Mouse (Mus musculus): ENCODE data around the gene Ebp.
A peak's percentile ranks its signal among the peaks of the same experiment; 100 is the strongest.

Ebp gene

DNA sequence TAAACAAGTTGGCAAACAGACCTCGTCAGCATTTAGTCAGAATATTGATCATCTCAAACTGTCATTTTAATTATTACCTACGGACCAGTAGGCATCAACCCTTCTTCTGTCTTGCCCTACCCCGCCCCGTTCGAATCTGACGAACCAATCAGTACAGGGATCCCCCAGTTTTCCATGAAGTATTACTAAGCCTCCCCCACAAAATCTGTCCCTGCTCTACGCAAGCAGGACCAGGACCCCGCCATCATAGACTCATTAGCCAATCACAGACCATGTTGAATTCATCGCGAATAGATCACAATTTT, at the start of gene Ebp:
Ebp (minus strand) TSS at position 94 of the 305 bp plus-strand sequence.
- no peak for DNase-seq

DNA sequence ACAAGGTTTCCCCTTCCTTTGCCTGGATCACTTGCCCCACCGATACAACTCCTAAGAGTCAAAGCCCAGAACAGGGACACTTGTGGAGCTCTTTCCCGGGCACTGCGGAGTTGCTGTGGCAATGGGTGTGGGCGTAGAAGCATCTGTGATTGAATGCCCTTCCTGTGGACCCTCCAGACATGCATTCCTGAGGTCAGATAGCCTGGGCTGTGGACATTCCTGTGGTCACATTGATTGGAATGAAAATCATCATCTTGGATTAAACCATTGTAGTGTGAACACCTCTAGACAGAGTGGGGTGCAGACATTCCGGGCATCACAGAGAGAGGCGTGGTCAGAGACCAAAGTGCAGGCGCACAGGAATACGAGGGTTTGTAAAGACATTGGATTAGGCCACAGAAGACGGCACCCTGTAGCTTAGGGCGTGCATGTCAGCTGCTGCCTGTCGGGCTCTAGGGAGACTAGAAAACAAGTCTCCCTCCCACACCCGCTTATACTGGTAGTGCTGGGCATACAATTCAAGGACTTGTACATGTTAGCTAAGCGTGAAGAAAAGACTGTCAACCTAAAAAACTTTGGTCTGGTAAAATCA, 45.6 kb upstream of the Ebp start:
- no peak for DNase-seq

DNA sequence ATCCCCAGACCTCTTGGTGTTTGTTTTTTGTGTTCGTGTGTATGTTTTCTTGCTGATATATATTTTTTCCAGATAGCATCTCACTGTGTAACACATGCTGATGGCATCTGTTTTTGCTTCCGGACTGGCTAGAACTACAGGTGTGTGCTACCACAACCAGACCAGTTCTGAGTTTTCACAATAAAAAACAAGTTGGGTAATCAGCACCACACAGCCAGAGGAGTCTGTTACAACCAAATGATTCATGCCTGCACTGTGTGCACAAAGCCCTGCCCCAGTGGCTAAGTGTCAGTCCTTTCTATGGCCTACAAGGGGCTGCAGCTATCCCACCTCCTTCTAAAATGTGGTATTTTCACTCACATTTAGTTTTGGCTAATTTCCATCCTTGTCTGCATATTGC, 43.4 kb upstream of the Ebp start:
- no peak for DNase-seq

DNA sequence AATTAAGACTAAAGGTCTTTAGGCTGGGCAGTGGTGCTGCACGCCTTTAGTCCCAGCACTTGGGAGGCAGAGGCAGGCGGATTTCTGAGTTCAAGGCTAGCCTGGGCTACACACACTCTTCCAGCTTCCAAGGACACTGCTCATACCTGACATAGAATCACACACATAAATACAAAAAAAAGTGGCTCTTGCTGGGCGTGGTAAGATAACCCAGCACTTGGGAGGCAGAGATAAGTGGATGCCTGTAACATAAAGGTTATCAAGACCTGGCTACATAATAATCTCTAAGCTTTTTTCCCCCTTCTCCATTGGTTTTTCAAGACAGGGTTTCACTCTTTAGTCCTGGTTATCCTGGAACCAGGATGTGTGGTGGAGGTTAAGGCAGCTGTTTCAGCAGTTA, 40.3 kb upstream of the Ebp start:
- DNase-seq: no peak

DNA sequence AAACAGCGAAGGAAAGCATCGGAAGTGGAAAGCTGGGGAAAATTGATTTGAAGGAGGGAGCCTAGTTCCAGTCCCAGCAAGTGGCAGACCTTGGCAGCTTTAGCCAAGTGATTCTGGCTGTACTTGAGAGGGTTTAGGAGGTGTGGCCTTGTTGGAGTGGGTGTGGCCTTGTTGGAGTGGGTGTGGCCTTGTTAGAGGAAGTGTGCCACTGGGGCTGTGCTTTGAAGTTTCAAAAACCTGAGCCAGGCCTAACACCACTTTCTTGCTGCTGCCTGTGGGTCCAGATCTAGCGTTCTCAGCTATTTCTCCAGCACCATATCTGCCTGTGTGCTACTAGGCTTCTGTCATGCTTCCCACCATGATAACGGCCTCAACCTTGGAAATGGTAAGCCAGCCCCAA, 37.0 kb upstream of the Ebp start:
- no peak for DNase-seq

DNA sequence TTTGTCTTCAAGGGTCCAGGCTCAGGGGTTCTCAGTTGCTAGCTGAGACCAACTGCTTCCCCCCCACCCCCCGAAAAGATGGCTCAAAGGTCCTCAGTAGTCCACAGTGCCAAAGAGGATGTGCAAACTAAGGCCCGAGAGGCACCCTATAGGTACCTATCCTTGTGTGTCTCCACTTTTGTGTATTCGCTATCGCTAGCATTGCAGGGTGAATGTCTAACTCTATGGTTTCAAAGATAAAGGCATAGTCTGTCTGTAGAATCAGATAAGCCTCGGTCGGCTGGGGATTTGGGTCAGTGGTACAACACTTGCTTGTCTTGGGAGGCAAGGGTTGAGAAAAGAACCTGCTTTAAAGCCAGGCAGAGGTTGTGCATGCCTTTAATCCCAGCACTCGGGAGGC, 30.2 kb upstream of the Ebp start:
- no peak for DNase-seq

DNA sequence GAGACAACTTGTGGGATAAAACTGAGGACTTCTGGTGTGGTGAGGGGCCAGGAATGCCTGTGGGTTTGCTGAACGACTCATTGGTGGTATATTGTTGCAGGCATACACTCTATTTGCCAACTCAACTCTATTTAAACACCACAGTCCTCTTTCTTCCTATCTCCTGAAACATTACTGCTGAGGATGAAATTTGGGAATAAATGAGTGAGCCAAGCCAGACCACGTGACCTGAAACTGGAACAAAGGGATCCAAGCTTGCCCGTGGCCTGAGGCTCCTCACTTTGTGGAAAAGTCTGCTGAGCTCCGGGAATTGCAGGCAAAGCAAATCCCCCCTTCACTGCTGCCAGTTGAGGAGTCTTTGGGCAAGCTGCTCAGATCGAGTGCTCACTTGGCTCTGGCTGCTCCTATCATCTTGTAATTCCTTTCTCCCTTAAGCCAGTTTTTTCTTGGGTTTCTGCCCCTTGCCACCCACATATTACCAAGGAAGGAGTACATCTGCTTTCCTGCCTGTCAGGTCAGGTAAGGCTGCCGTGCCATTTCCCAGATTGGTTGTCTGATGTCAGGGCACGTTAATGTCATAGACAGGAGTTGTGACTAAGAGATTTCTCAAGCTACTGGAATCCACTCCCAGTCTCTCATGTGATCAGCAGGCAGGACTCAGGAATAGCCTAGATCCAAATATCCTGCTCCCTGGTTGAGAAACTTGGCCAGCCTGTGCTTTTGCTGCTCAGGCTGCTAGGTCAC, 29.5 kb upstream of the Ebp start:
- DNase-seq: peak; percentile 44

DNA sequence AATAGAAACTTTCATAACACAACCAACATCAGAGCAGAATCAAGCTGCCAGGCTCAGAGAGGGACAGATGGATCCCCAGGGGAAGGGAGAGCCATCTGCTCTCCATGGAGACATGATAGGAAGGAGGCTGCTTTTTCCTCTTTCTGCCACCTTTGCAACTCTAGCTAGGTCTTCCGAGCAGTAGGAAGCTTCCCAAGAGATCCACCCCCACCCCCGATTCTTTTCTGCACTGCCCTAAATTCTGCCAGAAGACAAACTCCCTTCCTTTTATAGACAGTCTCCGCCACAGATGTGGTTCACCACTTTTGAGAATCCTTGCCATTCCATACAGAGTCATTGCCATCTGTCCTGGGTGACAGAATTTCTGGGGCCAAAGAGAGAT, 29.0 kb upstream of the Ebp start:
- peak; percentile 51 for DNase-seq

DNA sequence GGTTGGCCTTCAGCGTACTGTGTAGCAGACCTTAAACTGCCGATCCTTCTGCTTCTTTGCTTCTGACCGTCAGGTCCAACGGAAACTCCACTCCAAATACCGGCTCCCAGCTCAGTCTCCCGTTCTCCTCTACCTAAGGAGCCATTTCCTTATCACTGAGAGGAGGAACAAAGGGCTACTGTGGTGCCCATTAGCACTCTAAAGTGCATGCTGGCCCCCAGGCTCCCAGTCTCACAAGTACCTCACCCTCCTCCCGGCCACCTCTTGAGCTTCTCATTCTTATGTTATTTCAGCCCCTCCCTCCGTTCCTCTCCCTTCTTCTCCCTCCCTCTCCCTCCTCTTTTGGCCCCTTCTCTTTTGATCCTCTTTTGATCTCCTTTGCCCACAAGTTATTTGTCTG, 26.3 kb upstream of the Ebp start:
- DNase-seq: no peak

DNA sequence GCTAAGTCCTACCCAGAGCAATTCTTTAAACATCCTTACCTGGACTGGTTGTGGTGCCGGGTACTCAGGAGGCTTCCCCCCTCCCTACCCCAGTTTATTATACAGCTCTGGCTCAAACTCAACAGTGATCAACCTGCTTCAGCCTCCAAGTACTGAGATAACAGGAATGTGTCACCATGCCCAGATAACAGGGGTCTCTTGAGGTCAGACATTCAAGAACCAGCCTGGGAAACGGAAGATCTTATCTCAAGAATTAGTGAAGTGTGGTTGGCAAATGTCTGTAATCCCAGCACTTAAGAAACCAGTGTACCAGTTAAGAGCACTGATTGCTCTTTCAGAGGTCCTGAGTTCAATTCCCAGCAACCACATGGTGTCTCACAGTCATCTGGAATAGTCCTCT, 24.8 kb upstream of the Ebp start:
- DNase-seq: no peak

DNA sequence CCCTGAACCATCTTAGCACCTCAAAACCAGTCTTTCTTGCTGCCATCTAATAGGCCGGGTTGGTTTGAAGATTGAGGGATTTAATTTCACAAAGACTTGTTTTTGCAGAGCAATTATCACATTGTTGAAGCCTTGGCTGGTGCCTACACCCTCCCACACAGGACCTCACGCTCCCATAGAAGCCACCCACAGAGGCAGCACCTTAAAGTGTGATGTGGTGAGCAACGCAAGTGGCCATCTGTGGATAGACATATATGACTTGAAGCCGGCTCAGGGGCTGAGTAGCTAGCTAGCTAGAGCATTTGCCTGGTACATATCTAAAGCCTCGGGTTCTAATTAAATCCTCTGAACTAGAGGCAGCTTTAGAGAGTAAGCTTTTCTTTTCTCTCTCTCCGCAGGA, 24.1 kb upstream of the Ebp start:
- no peak for DNase-seq

DNA sequence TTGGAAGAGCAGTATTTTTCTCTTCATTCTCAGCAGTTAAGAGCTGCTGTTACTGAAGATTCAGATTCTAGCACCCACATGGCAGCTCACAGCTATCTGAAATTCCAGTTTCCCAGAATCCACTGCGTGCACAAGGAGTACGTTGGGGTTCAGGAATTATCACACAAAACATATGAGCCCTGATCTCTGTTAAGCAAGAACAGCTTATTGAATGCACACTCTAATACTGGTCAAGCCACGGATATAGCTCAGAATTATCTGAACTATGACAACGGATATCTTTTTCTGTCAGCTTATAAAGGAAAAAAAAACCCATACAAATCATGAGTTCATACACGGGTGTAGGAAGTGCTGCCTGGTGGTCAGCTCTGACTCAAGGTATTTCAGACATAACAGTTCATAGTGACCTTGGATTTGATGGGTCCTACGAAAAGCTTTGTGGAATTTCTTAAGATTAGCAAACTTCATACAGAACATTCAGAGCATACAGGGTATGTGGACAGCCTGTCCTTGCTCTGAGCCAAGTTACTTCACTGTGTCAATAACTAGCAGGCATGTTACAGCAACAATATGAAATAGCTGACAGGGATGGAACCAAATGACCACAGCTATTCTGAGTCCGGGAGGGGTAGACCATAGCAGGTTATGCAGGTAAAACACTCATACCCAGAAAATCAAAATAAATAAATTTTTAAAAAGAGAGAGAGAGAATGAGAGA, 18.3 kb upstream of the Ebp start:
- DNase-seq: no peak

DNA sequence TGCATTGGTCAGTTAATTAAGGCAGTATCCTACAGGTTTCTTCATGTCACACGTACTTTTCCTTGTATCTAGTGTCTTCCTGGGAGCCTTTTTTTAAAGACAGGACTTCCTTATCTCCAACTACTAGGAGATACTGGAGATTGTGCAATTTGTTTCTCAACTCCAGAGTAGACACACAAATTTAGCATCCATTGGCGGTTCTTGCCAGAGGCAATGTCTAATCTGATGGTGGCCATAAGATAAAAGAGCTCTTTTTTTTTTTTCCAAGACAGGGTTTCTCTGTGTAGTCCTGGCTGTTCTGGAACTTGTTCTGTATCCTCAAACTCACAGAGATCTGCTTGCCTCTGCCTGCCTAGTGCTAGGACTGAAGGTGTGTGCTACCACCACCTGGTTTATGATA, 16.4 kb upstream of the Ebp start:
- DNase-seq: no peak

DNA sequence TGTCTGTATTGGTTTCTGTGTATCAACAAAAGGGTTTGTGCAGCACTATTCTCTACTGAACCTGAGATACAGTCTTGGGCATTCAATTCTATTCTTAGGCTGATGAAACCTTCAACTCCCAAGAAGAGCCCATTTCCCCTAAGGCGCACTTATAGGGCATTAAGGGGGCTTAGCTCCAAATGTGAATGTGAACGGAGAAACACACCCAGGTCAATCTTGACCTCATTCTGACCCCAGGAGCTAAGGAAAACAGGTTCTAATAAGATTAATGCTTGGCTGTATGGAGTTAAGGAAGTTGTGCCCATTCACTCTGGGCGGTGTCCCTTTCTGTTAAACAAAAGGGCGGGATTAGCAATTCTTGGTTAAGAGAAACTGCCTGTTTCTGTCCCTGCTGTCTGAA, 13.9 kb upstream of the Ebp start:
- DNase-seq: no peak

DNA sequence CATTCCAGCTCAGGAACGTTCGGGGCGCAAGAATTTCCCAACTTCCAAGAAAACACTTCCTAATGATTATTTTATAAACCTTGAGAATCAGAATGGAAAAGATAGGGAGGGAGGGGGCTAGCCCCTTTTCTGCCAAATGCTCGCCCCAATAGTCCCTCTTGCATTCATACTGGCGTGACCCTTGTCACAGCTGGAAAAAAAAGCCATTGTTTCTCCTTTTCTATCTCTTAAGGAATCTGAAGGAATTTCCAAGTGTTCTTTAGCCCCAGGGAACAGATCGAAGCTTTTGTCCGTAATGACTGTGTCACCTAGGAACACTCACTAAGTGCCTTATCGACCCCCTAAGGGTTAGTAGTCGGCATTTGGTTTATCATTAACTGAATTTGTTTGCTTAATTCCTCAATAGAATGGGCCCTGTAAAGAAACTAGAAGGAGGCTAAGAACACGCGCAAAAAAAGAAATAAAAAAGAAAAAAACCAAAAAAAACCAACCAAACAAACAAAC, 13.4 kb upstream of the Ebp start:
- no peak for DNase-seq

DNA sequence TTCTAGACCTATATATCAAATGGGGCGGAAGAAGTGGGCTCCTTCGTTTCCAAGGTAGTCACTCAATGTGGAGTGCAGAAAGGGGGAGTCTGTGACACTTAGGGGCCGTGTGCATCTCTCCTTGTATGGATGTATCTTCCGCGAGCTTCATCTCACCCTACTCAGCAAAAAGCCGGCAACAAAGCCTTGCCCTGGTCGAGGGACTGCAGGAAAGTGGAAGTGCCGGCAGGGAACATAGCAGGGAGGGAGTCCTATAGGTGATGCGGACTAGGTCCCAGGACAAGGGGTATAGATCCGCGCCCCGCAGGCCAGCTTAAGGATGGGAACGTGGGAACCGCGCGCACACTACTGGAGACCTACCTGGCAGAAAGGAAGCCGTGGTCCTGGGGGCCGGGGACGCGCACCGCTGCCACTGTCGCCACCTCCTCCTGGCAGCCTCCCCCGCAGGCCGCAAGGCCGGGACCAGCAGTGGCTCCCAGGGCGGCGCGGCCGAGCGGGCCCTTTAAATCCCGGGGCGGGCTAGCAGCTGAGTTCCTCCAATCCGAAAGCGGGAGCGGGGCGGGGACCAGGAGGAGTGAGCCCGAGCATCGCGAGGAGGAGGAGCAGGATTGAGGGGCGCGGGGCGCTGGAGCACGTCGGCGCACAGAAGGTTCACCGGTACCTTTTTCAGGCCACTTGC, 12.8 kb upstream of the Ebp start, which contains the start of gene Porcn:
Porcn (minus strand) TSS at position 511 of the 679 bp plus-strand sequence.
- peak; percentile 85 for DNase-seq

DNA sequence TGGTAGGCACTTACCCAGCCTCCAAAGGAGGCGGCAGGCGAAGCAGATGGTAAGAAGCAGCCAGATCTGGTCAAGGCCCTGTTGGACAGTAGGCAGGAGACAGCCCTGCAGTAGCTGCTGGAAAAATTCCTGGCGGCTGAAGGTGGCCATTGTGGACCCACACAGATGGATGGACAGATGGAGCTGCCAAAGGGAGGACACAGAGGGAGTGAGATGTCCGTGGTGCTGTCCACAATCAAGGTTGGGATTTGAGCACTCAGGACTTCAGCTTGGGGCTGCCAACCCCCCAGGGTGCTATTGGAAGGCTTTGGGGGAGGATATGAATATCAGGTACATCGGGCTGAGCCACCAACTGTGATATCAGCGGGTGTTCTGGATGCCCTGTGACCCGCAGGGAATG, 12.2 kb upstream of the Ebp start:
- peak; percentile 87 for DNase-seq

DNA sequence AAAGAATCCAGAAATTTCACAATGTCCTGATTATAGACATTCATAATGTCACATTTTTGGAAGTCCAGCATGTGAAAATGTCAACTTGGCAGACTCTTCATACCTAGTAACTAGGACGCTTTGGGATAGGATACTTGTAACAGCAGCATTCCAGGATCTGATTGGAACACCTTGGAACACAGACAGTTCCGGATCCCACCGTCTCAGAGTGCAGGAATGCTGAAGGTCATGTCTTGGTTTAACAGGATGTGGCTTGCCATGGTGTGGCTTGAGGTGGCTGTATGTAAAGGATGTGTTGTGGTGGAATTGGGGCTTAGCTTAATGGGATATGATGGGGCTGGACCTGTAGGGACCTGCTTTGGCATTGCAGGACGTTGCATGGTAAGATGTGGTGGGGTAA, 11.8 kb upstream of the Ebp start:
- DNase-seq: no peak

DNA sequence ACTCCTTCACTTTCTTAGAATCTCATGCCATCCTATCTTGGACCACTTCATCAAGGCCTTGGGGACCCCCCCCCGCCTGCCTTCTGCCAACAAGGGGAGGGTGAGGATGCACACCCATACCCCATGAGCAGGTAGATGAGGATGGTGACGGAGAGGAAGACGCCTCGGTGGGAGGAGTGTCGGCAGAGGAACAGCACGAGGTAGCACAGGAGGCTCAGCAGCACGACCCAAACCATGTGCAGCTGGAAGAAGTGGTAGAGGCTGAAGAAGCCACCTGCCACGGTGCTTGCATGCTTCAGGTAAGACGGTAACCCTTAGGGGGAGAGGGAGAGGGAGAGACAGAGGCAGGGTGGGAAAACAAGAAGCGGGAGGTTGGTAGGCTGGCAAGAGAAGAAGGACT, 10.8 kb upstream of the Ebp start:
- no peak for DNase-seq

DNA sequence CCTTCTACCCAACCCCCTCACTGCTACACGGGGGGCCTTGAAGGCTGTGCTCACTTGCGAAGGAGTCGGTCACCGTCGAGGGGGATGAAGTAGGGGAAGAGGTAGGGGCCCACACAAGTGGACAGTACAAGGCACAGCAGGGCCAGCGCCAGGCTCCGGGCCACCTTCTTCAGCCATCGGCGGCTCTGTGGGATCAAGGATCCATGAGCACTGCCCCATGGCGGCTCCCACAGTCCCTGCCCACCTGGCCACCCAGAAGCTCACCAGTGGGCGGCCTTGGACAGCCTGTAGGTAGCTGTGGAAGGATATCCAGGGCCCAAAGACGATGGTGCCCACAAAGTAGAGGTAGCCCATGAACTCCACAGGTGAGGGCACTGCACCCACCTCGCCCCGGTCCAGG, 9.8 kb upstream of the Ebp start:
- no peak for DNase-seq

DNA sequence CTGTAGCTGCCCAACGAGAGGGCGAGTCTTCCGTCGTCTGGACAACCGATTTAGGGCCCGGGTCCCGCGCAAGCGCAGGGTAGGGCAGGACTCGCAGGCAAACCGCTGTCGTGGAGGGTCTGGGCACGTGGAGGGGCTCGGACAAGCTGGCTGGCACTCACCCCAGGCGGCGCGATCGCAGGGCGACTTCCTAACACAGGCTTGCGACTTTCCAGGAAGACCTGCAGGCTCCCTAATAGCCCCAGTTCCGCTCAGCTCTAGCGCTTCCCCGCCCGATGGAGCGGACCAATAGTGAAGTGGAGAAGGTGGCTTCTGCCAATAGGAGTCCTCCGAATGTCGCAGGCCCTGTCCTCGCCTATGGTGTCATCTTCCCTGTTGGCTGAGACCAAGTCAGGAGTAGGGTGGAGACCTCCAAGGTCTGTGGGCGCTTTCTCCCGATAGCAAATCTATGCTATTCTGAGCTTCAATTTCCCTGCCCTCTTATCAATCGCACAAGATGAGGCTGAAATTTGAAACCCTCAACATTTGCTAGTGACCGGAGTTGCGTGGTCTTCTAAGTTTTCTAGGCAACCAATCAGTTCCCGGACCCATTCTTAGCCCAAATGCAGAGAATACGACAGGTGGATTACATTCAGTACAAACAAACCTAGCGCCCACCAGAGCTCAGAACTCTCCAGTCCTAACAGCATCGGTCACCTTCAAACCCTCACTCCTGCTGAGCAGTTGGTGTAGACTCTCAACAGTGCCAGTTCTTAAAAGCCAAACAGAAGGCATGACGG, 483 bp downstream of the Ebp start:
- DNase-seq: peak; percentile 75

DNA sequence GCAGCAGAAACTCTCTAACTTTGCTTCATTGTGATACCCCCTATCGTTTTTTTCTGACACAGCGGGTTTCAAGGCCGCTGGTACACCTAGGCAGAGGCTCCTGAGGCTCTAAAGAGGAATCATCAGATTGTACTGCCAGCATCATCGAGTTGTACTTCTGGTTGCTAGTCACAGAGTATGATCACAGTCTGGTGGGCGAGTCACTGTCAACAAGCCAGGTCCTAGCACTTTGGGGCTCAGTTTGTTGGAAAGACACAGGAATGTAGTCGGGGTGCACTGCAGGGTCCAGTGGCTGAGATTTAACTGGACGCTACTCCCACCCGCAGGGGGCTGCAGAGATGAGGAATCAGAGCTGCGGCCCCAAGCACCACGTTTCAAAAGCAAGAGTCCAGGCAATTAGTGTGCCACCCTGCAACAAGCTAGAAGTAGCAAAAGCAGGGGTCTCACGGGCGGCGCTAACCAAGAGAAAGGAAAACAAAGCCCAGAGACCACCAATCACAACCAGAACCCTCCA, 1.1 kb downstream of the Ebp start:
- DNase-seq: no peak
